Mouse (Mus musculus) ES-E14 (cell line): ENCODE results near the gene Chtf18.

Experiments
- CHD2 ChIP-seq: IDR thresholded peaks from 2 replicates; pipeline ENCODE4 v1.6.1; 2014; ENCODE audit warnings: mild to moderate bottlenecking, low read depth, low read length, inconsistent platforms
- HCFC1 ChIP-seq: IDR thresholded peaks from 2 replicates; pipeline ENCODE4 v1.6.1; 2012; ENCODE audit warnings: low read length, inconsistent platforms, borderline replicate concordance; ENCODE audit not compliant: insufficient read depth
- ZC3H11A ChIP-seq: IDR thresholded peaks from 2 replicates; pipeline ENCODE4 v1.6.1; 2012; ENCODE audit warnings: low read depth, mild to moderate bottlenecking, inconsistent platforms, low read length, borderline replicate concordance
- ZNF384 ChIP-seq: IDR thresholded peaks from 2 replicates; pipeline ENCODE4 v1.6.1; 2012; ENCODE audit warnings: low read depth, low read length, inconsistent platforms

GRCm38 (mm10) chr17:25775318-25776062 lies 48.3 kb upstream of the Chtf18 start:
- TF ChIP-seq HCFC1 (no peak), ZC3H11A (no peak), ZNF384 (no peak), CHD2 (no peak)
